Mouse (Mus musculus) heart, embryonic 10.5 days (tissue): ENCODE data around the gene Dnah14. TPM values are rescaled to one million over a fixed set of nuclear protein-coding genes. Genes with fewer than 3 reads are reported as not detected.

ENCODE experiments used
- DNase-seq: peaks from one replicate; pipeline ENCODE4 v3.0.0-alpha.2; 2017; ENCODE audit warnings: low spot score
- H3K27ac ChIP-seq: fragments of 300-500 bp; sonication (generic); 2 replicates; pipeline ENCODE4 v1.5.1; 2016; ENCODE audit warnings: mild to moderate bottlenecking
- H3K27me3 ChIP-seq: fragments of 300-500 bp; sonication (generic); 2 replicates; pipeline ENCODE4 v1.6.1; 2016; ENCODE audit warnings: mild to moderate bottlenecking; ENCODE audit not compliant: poor library complexity, insufficient read depth, severe bottlenecking
- H3K36me3 ChIP-seq: fragments of 300-500 bp; sonication (generic); 2 replicates; pipeline ENCODE4 v1.6.1; 2016; ENCODE audit warnings: mild to moderate bottlenecking, moderate library complexity
- H3K4me1 ChIP-seq: fragments of 300-500 bp; sonication (generic); 2 replicates; pipeline ENCODE4 v1.6.1; 2016; ENCODE audit warnings: mild to moderate bottlenecking
- H3K4me3 ChIP-seq: fragments of 300-500 bp; sonication (generic); 2 replicates; pipeline ENCODE4 v1.5.1; 2016; ENCODE audit warnings: mild to moderate bottlenecking, moderate library complexity
- H3K9me3 ChIP-seq: fragments of 300-500 bp; sonication (generic); 2 replicates; pipeline ENCODE4 v1.6.1; 2016; ENCODE audit warnings: mild to moderate bottlenecking, moderate library complexity
- WGBS: fragments of 180-500 bp; shearing (Covaris S2); methylation state at CpG from one replicate; pipeline ENCODE4 v1.1.7; 2016; 5-methylcytosine and 5-hydroxymethylcytosine counted together
- polyA plus RNA-seq: library from polyadenylated mRNA; unstranded; fragments of >200 nt; fragmentation: Nextera tagmentation; extraction: Ambion mirVana; gene quantifications from 2 replicates; pipeline ENCODE4 v1.2.1, GENCODE M21; 2016

The Dnah14 gene
- polyA plus RNA-seq, 1 experiment from 2014 or later = 0.92 TPM

DNA sequence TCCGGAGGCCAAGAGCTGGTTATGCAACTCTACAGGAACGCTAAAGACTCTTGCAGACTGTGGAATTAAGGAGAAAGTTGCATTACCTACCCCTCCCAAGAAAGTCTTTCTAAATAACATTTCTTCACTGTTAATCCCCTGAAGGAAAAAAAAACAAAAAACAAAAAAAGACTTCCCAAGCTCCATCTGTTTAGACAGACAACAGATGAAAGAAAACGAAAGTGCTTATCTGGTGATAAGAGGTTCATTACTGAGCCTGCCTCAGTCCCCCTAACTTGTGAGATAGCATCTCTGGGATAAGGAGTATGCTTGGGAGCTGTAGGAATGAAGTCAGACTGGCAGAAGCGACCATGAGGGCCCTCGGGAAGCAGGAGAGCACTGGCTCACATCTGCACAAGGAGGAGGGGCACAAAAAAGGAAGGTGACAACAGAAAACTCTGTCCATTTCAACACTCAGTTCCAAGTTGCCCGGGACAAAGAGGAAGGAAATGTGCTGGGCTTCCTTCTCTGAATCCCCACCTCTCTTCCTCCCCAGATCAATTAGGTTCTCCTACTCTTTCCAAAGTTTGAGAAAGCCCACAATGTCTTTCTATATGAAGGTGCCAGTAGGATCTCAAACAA lies 263.5 kb downstream of the Dnah14 start:
- 4% methylated on average over 6 of the region's 6 CpGs for WGBS
- H3K36me3 ChIP-seq = peaks cover 34% of the 10 kb centered on the region
- H3K9me3 ChIP-seq = no peaks in the 10 kb centered on the region
- 0 out of 2 replicates have a peak, but pooled peaks cover 5% of the 10 kb centered on the region for H3K27me3 ChIP-seq
- H3K4me3 ChIP-seq = peak overlapping the region; percentile 94
- H3K27ac ChIP-seq = peak overlapping the region; percentile 69; the same call in 1 of the 2 replicates
- H3K4me1 ChIP-seq = peaks cover 41% of the 10 kb centered on the region
- DNase-seq = no peak

DNA sequence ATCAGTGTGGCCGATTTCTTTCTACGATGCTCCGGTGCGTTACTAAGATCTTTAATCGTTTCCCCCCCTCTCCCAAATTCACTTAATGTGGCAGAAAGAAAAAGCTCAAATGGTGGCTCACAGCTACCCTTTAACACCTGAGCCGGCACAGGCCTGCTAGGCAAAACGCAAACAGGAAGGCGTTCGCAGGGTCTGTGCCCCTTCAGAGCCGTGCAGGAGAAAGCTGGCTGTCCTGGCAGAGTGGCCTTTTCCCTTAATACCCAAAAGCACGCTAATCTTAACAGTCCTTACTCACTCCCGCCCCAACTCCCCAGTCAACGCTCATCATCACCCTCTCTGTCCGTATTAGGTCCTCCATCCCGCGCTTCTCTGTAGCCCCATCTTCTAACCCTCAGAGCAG lies 265.0 kb downstream of the Dnah14 start:
- Histone ChIP-seq H3K4me1 (peaks cover 41% of the 10 kb centered on the region), H3K4me3 (peak overlapping the region; percentile 94), H3K36me3 (peaks cover 19% of the 10 kb centered on the region), H3K27me3 (0 out of 2 replicates have a peak, but pooled peaks cover 5% of the 10 kb centered on the region), H3K9me3 (no peaks in the 10 kb centered on the region), H3K27ac (peak overlapping the region; percentile 97)
- under 1% methylated on average over 16 of the region's 16 CpGs for WGBS
- DNase-seq = no peak

- Histone ChIP-seq H3K36me3 (peaks cover 12% of the 10 kb centered on the region), H3K4me1 (peaks cover 41% of the 10 kb centered on the region), H3K4me3 (peak overlapping the region; percentile 94), H3K27me3 (0 out of 2 replicates have a peak, but pooled peaks cover 5% of the 10 kb centered on the region), H3K27ac (peak overlapping the region; percentile 97), H3K9me3 (no peaks in the 10 kb centered on the region)
- WGBS = under 1% methylated on average over 108 of the region's 113 CpGs
- DNase-seq = peak; percentile 98
These were observed 265.7 kb downstream of the Dnah14 start for GRCm38 (mm10) chr1:181841864-181842672.

GRCm38 (mm10) chr1:181842781-181843180 lies 266.4 kb downstream of the Dnah14 start, which contains the start of gene Lbr:
TSS of gene Lbr (minus strand) at chr1:181843046.
- Histone ChIP-seq H3K9me3 (no peaks in the 10 kb centered on the region), H3K36me3 (peaks cover 5% of the 10 kb centered on the region), H3K27ac (peak within 1 kb of the TSS; percentile 97), H3K4me1 (peaks cover 41% of the 10 kb centered on the region), H3K27me3 (0 out of 2 replicates have a peak, but pooled peaks cover 5% of the 10 kb centered on the region), H3K4me3 (peak within 1 kb of the TSS; percentile 94)
- WGBS = under 1% methylated on average over 14 of the region's 14 CpGs
- no peak for DNase-seq

DNA sequence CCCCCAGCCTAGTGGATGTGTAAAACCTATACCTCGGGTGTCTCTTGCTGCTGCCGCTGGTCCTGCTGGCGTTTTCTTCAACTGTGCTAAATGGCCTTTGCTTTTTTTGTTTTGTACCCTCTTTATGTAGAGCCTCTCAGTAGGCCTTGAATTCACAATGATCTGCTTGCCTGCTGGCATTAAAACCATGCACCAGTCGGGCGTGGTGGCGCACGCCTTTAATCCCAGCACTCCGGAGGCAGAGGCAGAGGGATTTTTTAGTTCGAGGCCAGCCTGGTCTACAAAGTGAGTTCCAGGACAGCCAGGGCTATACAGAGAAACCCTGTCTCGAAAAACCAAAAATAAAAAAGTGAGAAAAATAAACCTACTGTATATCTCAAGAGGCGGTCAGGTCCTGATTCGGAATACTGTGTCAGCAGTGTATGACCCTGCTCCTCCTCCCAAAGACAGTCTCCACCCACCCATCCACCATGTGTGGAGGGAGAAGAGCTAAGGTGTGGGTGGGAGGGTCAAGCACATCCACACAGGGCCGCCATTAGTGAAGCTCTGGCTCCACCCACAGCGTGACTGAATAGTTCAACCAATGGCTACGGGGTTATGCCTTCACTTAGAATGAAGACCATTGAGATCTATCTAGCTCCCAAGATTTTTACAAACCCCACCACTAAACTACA lies 268.7 kb downstream of the Dnah14 start:
- Histone ChIP-seq H3K27ac (no peak overlapping the region), H3K4me3 (no peak overlapping the region), H3K9me3 (no peaks in the 10 kb centered on the region), H3K4me1 (peaks cover 32% of the 10 kb centered on the region), H3K36me3 (no peaks in the 10 kb centered on the region), H3K27me3 (0 out of 2 replicates have a peak, but pooled peaks cover 5% of the 10 kb centered on the region)
- WGBS = 69% methylated on average over 15 of the region's 15 CpGs
- DNase-seq = no peak

GRCm38 (mm10) chr1:181845767-181846166 lies 269.4 kb downstream of the Dnah14 start:
- no peak for DNase-seq
- H3K27ac ChIP-seq = no peak overlapping the region
- 85% methylated on average over 3 of the region's 3 CpGs for WGBS
- 0 out of 2 replicates have a peak, but pooled peaks cover 5% of the 10 kb centered on the region for H3K27me3 ChIP-seq
- no peaks in the 10 kb centered on the region for H3K36me3 ChIP-seq
- no peak overlapping the region for H3K4me3 ChIP-seq
- peaks cover 24% of the 10 kb centered on the region for H3K4me1 ChIP-seq
- H3K9me3 ChIP-seq = no peaks in the 10 kb centered on the region

DNA sequence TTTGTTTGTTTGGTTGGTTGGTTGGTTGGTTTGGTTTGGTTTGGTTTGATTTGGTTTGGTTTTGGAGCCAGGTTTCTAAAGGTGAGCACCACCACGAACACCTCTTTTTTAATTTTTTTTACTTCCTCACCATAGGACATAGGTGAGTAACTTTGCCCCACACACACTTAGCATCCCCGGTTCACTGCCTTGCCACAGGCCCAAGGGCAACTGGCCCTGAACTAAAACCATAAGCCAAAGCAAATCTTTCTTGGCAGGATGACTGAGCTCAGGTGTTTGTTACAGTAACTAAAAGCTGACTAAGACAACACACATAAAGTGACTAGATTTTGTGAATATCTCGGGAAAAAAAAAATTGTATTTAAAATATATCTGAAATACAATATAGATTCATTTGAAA lies 271.0 kb downstream of the Dnah14 start:
- H3K36me3 ChIP-seq = no peaks in the 10 kb centered on the region
- H3K4me3 ChIP-seq = no peak overlapping the region
- H3K27me3 ChIP-seq = 0 out of 2 replicates have a peak, but pooled peaks cover 5% of the 10 kb centered on the region
- 84% methylated on average over 3 of the region's 3 CpGs for WGBS
- no peaks in the 10 kb centered on the region for H3K9me3 ChIP-seq
- peaks cover 22% of the 10 kb centered on the region for H3K4me1 ChIP-seq
- no peak overlapping the region for H3K27ac ChIP-seq
- DNase-seq = no peak

DNA sequence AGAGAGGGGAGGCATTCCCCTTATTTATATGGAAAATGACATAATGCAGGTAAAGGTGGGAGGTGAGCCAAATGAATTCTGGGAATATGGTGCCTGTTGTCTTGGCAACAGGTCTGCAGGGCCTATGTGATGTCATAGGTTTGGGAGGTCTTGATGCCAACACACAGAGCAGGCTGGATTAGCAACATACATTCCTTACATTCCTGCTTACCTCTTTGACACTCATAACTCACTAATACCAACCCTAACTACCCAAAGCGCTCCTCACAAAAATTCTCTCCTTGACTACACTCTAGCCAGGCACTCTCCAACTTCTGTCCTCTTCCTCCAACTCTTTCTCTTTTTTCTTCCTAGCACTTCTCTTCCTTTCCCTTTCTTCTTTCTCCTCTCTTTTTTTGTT lies 271.9 kb downstream of the Dnah14 start:
- DNase-seq = no peak
- Histone ChIP-seq H3K27ac (no peak overlapping the region), H3K4me3 (no peak overlapping the region), H3K9me3 (no peaks in the 10 kb centered on the region), H3K36me3 (no peaks in the 10 kb centered on the region), H3K27me3 (0 out of 2 replicates have a peak, but pooled peaks cover 5% of the 10 kb centered on the region), H3K4me1 (peaks cover 22% of the 10 kb centered on the region)
- WGBS = 79% methylated on average over 1 of the region's 1 CpGs

DNA sequence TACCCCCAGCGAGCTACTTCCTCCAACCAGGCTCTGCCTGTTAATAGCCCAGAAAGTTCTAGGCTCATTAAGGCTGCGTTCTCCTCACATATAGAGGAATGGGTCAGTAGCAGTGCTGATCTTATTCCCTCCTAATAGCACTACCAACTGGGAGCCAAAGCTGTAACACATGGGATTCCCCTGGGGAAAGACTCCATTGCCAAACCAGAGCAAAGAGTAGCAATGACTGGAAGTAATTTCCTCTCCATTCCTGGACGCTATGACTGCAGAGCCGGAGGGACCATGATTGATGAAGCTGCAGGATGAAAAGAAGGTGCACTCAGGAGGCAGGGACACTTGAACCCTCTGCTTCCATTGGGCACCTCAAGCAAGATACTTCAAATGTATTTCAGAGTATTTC lies 274.1 kb downstream of the Dnah14 start:
- Histone ChIP-seq H3K27ac (no peak overlapping the region), H3K27me3 (no peaks in the 10 kb centered on the region), H3K36me3 (no peaks in the 10 kb centered on the region), H3K4me1 (peaks cover 25% of the 10 kb centered on the region), H3K9me3 (no peaks in the 10 kb centered on the region), H3K4me3 (no peak overlapping the region)
- WGBS = 80% methylated on average over 4 of the region's 4 CpGs
- DNase-seq = no peak

DNA sequence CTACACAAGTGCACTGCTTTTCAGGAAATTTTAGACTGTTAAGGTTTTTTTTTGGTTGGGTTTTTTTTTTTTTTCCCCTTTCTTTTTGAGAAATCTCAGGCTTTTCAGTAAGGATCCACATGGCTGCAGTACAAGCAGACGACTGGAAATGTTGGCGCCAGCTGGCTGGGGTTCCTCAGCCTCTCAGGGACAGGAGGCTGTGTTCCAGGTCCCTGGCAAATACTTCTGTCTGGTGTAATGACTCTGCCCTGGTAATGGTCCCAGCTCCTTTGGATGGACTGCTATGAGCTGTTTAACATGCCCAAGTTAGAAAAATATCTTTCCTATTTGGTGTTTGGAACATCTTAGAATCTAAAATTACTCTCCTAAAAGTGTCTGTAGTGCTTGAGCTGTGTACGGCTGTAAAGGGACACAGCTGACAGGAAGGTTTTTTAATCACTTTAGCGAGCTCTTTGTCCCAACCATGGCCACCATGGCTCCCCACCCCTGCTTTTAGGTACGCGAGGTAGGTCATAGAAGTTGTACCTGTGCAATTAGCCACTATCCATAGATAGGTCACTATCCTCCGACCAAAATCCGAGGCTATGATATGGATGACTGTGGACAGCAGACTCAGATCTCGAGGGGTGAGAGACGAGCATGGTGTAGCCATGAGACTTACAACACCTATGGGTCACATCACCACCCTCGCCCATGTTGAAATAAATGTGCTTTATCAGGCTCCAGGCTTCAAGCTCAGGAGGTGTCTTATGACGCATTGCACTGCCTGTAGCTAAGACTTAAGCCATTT lies 275.4 kb downstream of the Dnah14 start:
- Histone ChIP-seq H3K4me3 (no peak overlapping the region; the same call in 1 of the 2 replicates), H3K36me3 (no peaks in the 10 kb centered on the region), H3K4me1 (peaks cover 25% of the 10 kb centered on the region), H3K9me3 (no peaks in the 10 kb centered on the region), H3K27me3 (no peaks in the 10 kb centered on the region), H3K27ac (0 out of 2 replicates have a peak overlapping the region, but pooled peaks have one; percentile 29)
- DNase-seq = no peak
- WGBS = 65% methylated on average over 12 of the region's 12 CpGs

DNA sequence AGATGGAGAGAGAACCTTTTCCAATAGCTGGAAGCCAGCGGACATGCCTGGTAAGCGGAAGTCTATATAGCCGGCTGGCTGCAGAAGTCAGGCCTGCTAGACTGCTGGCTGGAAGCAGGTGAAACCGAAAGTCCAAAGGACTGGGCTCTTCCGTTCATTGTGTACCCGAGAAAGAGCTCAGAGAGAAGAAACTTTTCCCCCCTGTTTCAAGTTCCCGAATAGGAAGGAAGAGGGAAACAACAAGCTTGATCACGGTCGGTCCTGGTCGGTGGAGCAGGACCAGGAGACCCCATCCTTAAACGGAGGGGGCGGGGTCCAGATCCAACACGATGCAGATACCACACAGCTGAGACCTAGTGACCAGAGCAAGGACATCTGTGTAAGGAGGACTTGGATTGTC lies 276.1 kb downstream of the Dnah14 start:
- Histone ChIP-seq H3K9me3 (no peaks in the 10 kb centered on the region), H3K27me3 (no peaks in the 10 kb centered on the region), H3K4me3 (peak overlapping the region; percentile 53), H3K4me1 (peaks cover 25% of the 10 kb centered on the region), H3K27ac (0 out of 2 replicates have a peak overlapping the region, but pooled peaks have one; percentile 29), H3K36me3 (no peaks in the 10 kb centered on the region)
- 35% methylated on average over 13 of the region's 13 CpGs for WGBS
- no peak for DNase-seq
